Mouse (Mus musculus): Measurements from ENCODE around the gene Dedd. TPM values are rescaled to one million over a fixed set of nuclear protein-coding genes. Genes with fewer than 3 reads are reported as not detected.

The Dedd gene
- not detected in 2 replicates for polyA plus RNA-seq (2012; ENCODE audit: insufficient read depth, insufficient read length, low replicate concordance, missing spikeins)

- Histone ChIP-seq H3K27ac (ENCODE audit: insufficient read depth, low read depth, low read length) (peak within 1 kb of the TSS; percentile 89), H3K4me1 (ENCODE audit: control insufficient read depth, insufficient read depth, low read length) (peaks cover 4% of the 10 kb centered on the region; the same call in 1 of the 2 replicates), H3K4me3 (ENCODE audit: insufficient read depth, low read depth, low read length) (peak within 1 kb of the TSS; percentile 61)
- under 1% methylated on average over 48 of the region's 48 CpGs for WGBS
- TF ChIP-seq CTCF (IDR thresholded peaks at IDR 0.05; ENCODE audit: insufficient read depth, low read depth, low read length) = no peak
- TF ChIP-seq POLR2A (IDR thresholded peaks at IDR 0.05; ENCODE audit: insufficient read depth, low read depth, low read length) = 0 out of 2 replicates have a peak, but pooled peaks have one; percentile 16
Measured at GRCm38 (mm10) chr1:171328839-171329432, at the start of gene Dedd. Gene Dedd, plus strand, starts transcription at chr1:171329145.

DNA sequence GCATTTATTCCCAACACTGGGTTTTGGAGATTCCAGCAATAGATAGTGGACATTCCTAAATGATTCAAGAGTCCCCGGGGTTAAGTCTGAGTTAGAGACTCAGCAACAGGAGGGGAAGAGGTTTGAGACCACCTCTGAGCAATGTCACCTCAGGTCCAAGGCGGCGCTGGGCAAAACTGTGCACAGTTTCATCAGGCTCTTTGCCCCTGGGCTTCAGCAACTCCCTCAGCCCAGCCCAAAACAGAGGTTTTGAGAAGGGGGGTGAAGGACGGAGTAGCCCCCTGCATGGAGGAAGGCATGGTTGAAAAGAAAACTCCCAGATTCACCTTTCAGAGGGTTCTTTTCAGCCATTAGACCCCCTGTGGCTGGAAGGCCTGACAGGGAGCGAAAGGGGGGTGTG is 49.2 kb upstream of the Dedd start:
- H3K4me3 ChIP-seq (ENCODE audit: insufficient read depth, low read depth, low read length) = no peak overlapping the region
- TF ChIP-seq CTCF (IDR thresholded peaks at IDR 0.05; ENCODE audit: insufficient read depth, low read depth, low read length) (no peak), POLR2A (IDR thresholded peaks at IDR 0.05; ENCODE audit: insufficient read depth, low read depth, low read length) (no peak)
- 60% methylated on average over 5 of the region's 5 CpGs for WGBS
- H3K27ac ChIP-seq (ENCODE audit: insufficient read depth, low read depth, low read length) = no peak overlapping the region
- peaks cover 17% of the 10 kb centered on the region for H3K4me1 ChIP-seq (ENCODE audit: control insufficient read depth, insufficient read depth, low read length)

GRCm38 (mm10) chr1:171280250-171280915 is 48.6 kb upstream of the Dedd start:
- Histone ChIP-seq H3K4me3 (ENCODE audit: insufficient read depth, low read depth, low read length) (peak overlapping the region; percentile 82), H3K4me1 (ENCODE audit: control insufficient read depth, insufficient read depth, low read length) (peaks cover 22% of the 10 kb centered on the region), H3K27ac (ENCODE audit: insufficient read depth, low read depth, low read length) (no peak overlapping the region)
- no peak for TF ChIP-seq POLR2A (IDR thresholded peaks at IDR 0.05; ENCODE audit: insufficient read depth, low read depth, low read length)
- TF ChIP-seq CTCF (IDR thresholded peaks at IDR 0.05; ENCODE audit: insufficient read depth, low read depth, low read length) = no peak
- WGBS = 2% methylated on average over 25 of the region's 25 CpGs

DNA sequence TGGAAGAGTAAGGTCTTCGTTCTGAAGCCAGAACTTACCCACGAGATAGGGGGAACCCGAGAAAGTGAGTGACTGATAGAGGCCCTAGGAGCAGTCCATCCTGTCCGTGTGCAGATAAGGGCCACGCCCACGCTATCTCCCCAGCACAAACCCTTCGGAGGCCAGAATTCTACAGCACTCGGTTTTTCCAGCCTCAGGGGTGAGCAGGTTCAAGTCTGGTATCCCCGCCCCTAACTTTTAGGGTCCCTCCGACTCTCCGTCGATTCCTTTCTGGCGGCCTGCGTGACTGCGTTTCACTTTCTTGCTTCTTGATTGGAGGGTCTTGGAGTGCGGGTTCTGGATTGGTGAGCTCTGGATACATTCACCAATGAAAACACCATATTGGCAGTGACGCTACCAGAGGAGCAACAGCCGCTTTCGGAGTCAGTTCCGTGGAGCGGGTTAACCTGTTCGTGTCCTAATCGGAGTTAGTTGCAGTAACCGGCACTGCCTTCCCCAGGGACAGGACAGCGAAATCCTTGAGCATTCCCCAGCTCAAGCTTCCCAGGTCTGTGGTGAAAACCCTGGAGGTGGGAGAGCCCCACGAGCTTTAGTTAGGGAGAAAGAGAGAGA is 47.9 kb upstream of the Dedd start, which contains the start of gene Ppox:
Gene Ppox, minus strand, starts transcription at position 271 of the 612 bp plus-strand sequence.
- Histone ChIP-seq H3K4me3 (ENCODE audit: insufficient read depth, low read depth, low read length) (peak within 1 kb of the TSS; percentile 82), H3K4me1 (ENCODE audit: control insufficient read depth, insufficient read depth, low read length) (peaks cover 22% of the 10 kb centered on the region), H3K27ac (ENCODE audit: insufficient read depth, low read depth, low read length) (peak within 1 kb of the TSS; percentile 45)
- TF ChIP-seq CTCF (IDR thresholded peaks at IDR 0.05; ENCODE audit: insufficient read depth, low read depth, low read length) (no peak), POLR2A (IDR thresholded peaks at IDR 0.05; ENCODE audit: insufficient read depth, low read depth, low read length) (peak; percentile 18; the same call in 1 of the 2 replicates)
- WGBS = under 1% methylated on average over 26 of the region's 26 CpGs

DNA sequence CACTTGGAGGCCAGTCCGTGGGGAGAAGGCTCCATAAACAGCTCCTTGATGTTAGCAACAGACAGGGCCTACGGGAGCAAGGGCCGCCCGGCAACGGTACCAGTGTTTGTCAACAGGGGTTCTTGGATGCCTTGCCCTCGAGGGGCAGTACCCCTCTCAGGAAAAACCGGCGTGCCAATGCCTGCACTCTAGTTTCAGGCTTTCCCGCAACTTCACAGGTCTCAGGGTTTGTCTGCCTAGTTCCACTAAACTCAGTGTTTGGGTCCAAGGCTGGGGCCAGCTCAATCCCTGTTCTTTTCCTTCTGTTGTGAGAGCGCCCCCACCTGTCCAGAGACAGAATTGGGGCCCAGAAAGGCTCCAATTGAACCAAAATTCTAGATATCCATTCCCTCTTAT is 47.4 kb upstream of the Dedd start:
- TF ChIP-seq CTCF (IDR thresholded peaks at IDR 0.05; ENCODE audit: insufficient read depth, low read depth, low read length) = peak; percentile 49
- no peak for TF ChIP-seq POLR2A (IDR thresholded peaks at IDR 0.05; ENCODE audit: insufficient read depth, low read depth, low read length)

GRCm38 (mm10) chr1:171282086-171282805 is 46.7 kb upstream of the Dedd start:
- Histone ChIP-seq H3K27ac (ENCODE audit: insufficient read depth, low read depth, low read length) (no peak overlapping the region), H3K4me1 (ENCODE audit: control insufficient read depth, insufficient read depth, low read length) (peaks cover 29% of the 10 kb centered on the region), H3K4me3 (ENCODE audit: insufficient read depth, low read depth, low read length) (no peak overlapping the region)
- TF ChIP-seq POLR2A (IDR thresholded peaks at IDR 0.05; ENCODE audit: insufficient read depth, low read depth, low read length) = no peak
- no peak for TF ChIP-seq CTCF (IDR thresholded peaks at IDR 0.05; ENCODE audit: insufficient read depth, low read depth, low read length)
- 69% methylated on average over 18 of the region's 18 CpGs for WGBS

More for the DNA sequence above, 47.4 kb upstream of the Dedd start:
- H3K4me1 ChIP-seq (ENCODE audit: control insufficient read depth, insufficient read depth, low read length) = peaks cover 26% of the 10 kb centered on the region
- under 1% methylated on average over 10 of the region's 10 CpGs for WGBS
- H3K4me3 ChIP-seq (ENCODE audit: insufficient read depth, low read depth, low read length) = peak overlapping the region; percentile 66
- H3K27ac ChIP-seq (ENCODE audit: insufficient read depth, low read depth, low read length) = peak overlapping the region; percentile 45

GRCm38 (mm10) chr1:171283188-171284160 is 45.5 kb upstream of the Dedd start:
- TF ChIP-seq POLR2A (IDR thresholded peaks at IDR 0.05; ENCODE audit: insufficient read depth, low read depth, low read length) = no peak
- 87% methylated on average over 18 of the region's 18 CpGs for WGBS
- Histone ChIP-seq H3K27ac (ENCODE audit: insufficient read depth, low read depth, low read length) (no peak overlapping the region), H3K4me1 (ENCODE audit: control insufficient read depth, insufficient read depth, low read length) (peaks cover 29% of the 10 kb centered on the region), H3K4me3 (ENCODE audit: insufficient read depth, low read depth, low read length) (no peak overlapping the region)

GRCm38 (mm10) chr1:171284491-171284890 is 44.5 kb upstream of the Dedd start:
- WGBS = 80% methylated on average over 15 of the region's 15 CpGs
- Histone ChIP-seq H3K4me3 (ENCODE audit: insufficient read depth, low read depth, low read length) (no peak overlapping the region), H3K4me1 (ENCODE audit: control insufficient read depth, insufficient read depth, low read length) (peaks cover 29% of the 10 kb centered on the region), H3K27ac (ENCODE audit: insufficient read depth, low read depth, low read length) (no peak overlapping the region)
- TF ChIP-seq POLR2A (IDR thresholded peaks at IDR 0.05; ENCODE audit: insufficient read depth, low read depth, low read length) (no peak), CTCF (IDR thresholded peaks at IDR 0.05; ENCODE audit: insufficient read depth, low read depth, low read length) (no peak)

All from olfactory bulb, adult 2 months (tissue).